Mouse (Mus musculus): Measurements from ENCODE around the gene Ttll12.

The Ttll12 gene

DNA sequence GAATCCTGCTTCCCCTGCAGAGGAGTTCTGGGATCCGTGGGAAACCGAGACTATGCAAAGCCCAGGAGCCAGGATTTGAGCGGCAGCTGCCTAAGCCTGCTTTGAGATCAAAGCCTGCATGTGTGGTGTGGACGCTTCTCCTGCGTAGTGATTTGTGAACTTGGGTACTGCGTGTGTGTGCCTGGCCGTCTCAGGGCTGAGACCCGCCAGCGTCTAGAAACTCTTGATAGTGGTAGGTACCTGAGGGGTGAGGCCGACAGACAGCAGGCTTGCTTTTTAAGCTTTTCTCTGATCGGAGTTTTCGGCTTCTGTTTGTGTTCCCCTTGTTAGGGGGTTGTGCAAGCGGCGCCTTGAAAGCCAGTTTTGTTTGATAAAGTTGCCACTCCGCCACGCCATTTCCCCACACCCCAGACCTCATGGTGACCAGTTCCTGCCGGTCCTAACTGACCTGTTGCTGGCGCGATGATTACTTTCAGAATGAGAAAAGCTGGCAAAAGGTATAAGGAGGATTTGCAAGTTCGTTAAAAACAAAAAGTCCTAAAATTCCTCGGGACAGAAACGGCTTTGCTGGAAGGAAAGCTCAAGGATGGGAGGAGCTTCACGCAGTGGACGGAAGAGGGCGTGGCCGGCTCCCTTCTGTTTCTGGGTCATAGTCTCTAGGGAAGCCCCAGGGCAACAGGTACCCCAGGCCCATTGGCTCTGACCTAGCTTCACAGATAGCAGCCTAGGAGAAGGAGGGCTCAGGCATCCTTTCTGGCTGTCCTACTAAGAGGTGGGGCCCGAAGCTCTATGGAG, 30.9 kb downstream of the Ttll12 start:
- peak; percentile 43 for DNase-seq (ENCODE audit: low read depth, low spot score)

DNA sequence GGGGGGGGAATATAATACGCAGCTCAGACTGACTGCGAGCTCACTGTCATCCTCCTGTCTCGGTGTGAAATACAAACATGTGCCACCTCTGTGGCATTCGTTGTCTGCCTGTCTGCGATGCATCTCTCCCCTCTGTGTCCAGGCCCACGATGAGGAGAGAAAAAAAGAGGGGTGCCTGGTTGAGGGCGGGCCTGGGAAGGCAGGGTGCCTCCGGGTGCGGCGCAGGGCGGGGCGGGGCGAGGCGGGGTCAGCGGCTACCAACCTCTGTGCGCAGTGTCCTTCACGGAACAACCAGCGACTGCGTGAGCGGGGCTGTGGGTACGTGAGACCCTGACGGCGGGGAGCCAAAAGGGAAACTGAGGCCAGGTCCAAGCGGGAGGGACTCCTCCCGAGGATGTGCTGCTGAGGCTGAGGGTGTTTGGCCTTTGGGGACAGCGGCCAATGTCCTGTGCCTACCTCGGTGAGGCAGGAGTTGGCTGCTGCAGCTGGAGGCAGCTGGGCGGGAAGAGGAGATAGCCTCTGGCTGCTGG, 31.6 kb downstream of the Ttll12 start, which contains the start of the genes Tspo and Mcat:
Gene Tspo (plus strand): TSS at position 266 of the 530 bp plus-strand sequence.
Gene Mcat (minus strand): TSS at position 461 of the 530 bp plus-strand sequence.
- no peak for DNase-seq (ENCODE audit: low read depth, low spot score)

- DNase-seq (ENCODE audit: low read depth, low spot score), result peak; percentile 34
Measured at GRCm38 (mm10) chr15:83562626-83563270, 32.2 kb downstream of the Ttll12 start.

DNA sequence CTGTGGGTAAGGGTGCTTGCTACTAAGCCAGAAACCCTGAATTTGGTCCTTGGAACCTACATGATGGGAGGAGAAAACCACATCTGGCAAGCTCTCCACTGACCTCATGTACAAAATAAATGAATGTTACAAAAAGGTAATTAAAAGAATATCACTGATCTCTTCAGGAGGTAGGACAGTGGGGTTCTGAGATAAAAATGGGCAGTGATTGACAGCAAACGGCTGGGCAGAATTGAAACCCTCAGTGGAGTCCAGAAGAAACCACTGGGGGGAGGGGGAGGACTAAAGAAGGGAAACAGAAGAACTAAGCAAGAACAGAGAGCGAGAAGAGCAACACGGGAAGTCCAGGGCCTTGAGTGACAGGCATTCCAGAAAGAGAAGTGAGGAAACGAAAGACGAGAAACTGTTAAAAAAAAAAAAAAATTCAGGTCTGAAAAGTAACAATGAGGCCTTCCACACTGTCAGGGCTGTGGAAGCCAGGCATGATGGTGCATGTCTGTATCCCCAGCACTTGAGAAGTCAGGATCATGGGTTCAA, 33.9 kb downstream of the Ttll12 start:
- DNase-seq (ENCODE audit: low read depth, low spot score), result no peak

- peak; percentile 91 for DNase-seq (ENCODE audit: low read depth, low spot score)
Measured at GRCm38 (mm10) chr15:83555161-83555974, 39.6 kb downstream of the Ttll12 start.

GRCm38 (mm10) chr15:83553831-83554230, 41.1 kb downstream of the Ttll12 start:
- DNase-seq (ENCODE audit: low read depth, low spot score), result no peak

DNA sequence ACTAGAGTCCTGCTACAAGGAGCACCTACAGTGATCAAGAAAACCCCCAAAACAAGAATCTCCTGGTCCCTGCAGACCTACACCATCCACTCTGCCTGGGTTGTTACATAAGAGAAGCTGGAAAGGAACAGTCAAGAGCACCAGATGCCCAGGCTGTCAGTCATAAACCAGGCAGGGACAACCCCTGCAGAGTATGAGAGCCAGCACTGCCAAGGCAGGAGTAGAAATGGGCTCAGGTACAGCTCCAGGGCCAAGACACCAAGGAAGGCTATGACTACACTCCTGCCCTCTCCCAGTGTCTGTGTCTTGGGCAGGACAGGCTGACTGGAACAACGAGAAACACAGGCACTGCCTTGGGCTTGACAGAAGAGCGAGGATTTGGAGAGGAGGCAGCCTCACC, 44.8 kb downstream of the Ttll12 start:
- DNase-seq (ENCODE audit: low read depth, low spot score), result no peak

- DNase-seq (ENCODE audit: low read depth, low spot score), result no peak
Measured at GRCm38 (mm10) chr15:83547144-83547543, 47.8 kb downstream of the Ttll12 start.

- DNase-seq (ENCODE audit: low read depth, low spot score), result no peak
Measured at GRCm38 (mm10) chr15:83546029-83546428, 48.9 kb downstream of the Ttll12 start.

GRCm38 (mm10) chr15:83541647-83542287, 53.2 kb downstream of the Ttll12 start:
- no peak for DNase-seq (ENCODE audit: low read depth, low spot score)

DNA sequence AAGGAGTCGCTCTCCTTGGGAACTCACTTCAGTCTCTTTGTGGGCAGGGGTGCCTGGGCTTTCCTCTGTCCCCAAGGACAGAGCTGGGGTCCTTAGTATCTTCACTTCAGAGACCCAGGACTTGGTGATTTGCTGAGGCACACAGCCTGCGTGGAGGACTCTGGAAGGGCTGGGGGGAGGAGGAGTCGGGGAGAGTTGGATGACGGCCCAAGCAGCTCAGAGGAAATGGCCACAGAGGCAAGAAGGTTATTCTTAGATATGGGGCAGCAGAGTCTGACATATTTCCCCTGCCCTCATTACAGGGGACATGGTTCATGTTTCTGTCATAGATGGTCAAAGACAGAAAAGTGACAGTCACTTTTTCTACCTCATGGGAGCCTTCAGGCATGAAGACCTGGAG, 55.1 kb downstream of the Ttll12 start:
- DNase-seq (ENCODE audit: low read depth, low spot score), result no peak

GRCm38 (mm10) chr15:83538855-83539254, 56.1 kb downstream of the Ttll12 start:
- no peak for DNase-seq (ENCODE audit: low read depth, low spot score)

DNA sequence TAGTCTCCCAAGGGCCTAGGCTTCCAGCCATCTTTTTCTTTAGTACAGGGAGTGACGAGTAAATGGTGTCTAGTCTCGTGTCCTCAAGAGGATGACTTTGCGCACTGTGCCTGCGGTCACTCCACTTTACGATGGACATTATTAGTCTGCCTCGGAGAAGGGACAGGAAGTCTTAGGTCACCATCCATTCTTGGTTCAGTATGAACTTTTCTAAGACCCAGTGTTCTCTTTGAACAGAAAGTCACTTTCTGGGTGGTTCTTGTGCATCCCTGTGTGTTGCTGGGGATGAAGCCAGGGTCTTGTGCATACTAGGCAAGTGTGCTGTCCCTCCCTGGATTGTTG, 59.1 kb downstream of the Ttll12 start:
- DNase-seq (ENCODE audit: low read depth, low spot score), result no peak

DNA sequence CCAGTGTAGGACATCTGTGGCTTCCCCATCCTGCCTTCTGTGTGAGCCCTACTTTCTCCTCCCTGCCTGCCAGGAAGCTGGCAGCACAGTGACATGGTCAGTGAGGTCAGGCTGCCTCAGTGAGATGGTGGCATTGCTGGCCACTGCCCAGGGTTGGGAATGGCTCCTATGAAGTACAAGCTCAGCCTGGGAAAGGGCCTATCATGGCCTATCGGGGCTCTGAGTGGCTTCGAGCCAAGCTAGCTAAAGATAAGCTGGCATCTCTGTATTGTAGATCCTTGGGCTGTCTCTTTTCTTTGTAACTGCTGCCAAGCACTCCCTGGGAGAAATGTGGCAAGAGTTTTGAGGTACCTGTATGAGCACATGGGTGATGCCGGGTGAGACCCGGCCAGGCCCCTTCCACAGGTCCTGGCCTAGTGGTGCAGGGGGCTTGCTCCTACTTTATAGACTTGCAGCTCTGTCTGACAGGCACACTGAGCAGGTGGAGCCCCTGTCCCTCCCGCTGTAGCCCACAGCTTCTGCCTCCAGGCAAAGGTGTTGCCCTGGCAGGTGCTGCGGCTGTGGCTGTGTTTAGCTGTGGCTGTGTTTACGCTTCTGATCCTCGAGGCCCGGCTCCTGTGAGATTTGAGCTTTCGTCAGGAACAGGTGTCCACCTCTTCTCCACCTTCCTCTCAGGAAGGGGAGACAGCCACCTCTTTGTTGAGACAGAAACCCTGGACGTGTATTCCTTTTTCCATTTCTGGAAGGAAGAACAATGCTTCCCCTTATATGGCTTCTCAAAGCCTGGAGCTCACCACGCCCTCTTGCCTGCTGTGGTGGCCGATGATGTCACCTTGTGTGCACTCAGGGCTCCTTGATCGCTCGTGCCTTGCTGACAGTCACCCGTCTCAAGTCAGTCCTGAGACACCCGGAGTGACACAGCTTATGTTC, 59.7 kb downstream of the Ttll12 start:
- DNase-seq (ENCODE audit: low read depth, low spot score), result no peak

GRCm38 (mm10) chr15:83532606-83533005, 62.4 kb downstream of the Ttll12 start:
- DNase-seq (ENCODE audit: low read depth, low spot score), result no peak

DNA sequence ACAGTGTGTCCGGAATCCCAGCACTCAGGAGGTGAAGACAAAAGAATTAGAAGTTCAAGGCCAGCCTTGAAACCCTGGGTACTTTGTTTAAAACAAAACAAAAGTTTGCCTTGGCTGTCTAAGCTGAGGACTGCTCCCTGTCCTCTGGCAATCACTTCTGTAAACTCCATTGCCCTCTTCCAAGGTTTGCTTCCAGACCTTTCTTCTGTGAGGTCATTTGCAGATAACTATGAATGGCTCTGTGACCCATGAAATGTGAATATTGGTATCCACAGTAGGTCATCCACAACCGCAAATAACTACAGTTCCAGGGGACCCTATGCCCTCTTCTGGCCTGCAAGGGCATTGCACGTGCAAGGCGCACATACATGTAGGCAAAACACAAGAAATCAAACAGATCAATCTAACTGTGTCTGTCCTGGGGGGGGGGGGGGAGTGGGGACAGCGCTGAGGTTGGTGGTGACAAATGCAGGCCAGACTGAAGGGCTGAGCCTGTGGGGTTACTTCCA, 62.9 kb downstream of the Ttll12 start:
- DNase-seq (ENCODE audit: low read depth, low spot score), result no peak

DNA sequence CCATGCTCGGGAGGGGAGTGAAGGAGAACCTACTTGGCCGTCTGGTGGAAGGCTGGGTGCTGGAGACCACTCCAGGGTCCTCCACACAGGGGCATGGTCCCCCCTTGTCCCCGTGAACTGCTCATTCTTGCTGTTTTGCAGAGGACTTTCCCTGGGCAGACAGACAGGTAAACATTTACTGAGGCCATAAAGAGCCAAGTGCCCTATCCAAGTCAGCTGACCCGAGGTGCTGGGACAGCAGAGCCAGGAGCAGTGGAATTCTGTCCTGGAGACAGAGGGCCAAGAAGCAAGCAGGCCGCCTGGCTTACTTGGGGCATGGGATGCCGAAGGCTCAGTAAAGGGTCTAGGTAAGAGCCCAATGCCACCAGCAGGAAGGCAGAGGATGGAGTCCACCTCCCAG, 64.3 kb downstream of the Ttll12 start:
- DNase-seq (ENCODE audit: low read depth, low spot score), result no peak

- DNase-seq (ENCODE audit: low read depth, low spot score), result no peak
Measured at GRCm38 (mm10) chr15:83530233-83530632, 64.7 kb downstream of the Ttll12 start.

GRCm38 (mm10) chr15:83529765-83530164, 65.2 kb downstream of the Ttll12 start:
- DNase-seq (ENCODE audit: low read depth, low spot score), result no peak

- DNase-seq (ENCODE audit: low read depth, low spot score), result no peak
Measured at GRCm38 (mm10) chr15:83528892-83529291, 66.1 kb downstream of the Ttll12 start.

Data from forelimb bud, embryonic 11.5 days (tissue).